Mouse (Mus musculus): ENCODE measurements around the gene Draxin.

DNA sequence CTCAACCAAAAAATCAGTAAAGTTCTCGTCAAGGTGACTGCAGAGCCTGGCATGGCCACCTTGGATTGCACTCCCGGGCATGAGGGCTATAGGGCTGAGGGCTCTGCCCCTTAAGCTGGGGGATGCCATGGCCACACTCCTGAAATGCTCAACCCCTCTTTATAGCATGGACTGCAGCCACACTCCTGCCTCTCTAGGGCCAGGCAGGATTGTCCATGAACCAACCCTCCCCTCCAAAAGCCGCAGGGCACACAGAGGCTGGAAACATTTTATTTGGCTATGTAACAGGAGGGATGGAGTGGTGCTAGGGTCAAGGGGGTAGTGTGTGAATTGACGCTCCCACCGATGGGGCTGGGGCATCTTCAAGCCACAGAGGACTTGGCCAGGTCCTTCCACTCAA lies 22.0 kb upstream of the Draxin start:
- TF ChIP-seq CTCF (IDR thresholded peaks at IDR 0.05; ENCODE audit: low read depth) (no peak), EP300 (IDR thresholded peaks at IDR 0.05; ENCODE audit: low read depth) (no peak)
